Mouse (Mus musculus) ES-E14 (cell line): Measurements from ENCODE around the gene Nr2c1.

ENCODE experiments used
- CHD2 ChIP-seq: IDR thresholded peaks from 2 replicates; pipeline ENCODE4 v1.6.1; 2014; ENCODE audit warnings: mild to moderate bottlenecking, low read depth, low read length, inconsistent platforms
- ZC3H11A ChIP-seq: IDR thresholded peaks from 2 replicates; pipeline ENCODE4 v1.6.1; 2012; ENCODE audit warnings: low read depth, mild to moderate bottlenecking, inconsistent platforms, low read length, borderline replicate concordance
- ZNF384 ChIP-seq: IDR thresholded peaks from 2 replicates; pipeline ENCODE4 v1.6.1; 2012; ENCODE audit warnings: low read depth, low read length, inconsistent platforms

- TF ChIP-seq CHD2 = no peak
- no peak for TF ChIP-seq ZC3H11A
- no peak for TF ChIP-seq ZNF384
These were observed 24.2 kb upstream of the Nr2c1 start for GRCm38 (mm10) chr10:94123581-94123980.
